Mouse (Mus musculus) cerebral cortex, adult 2 months (tissue): Measurements from ENCODE around the gene Raet1e.

Source experiments
- WGBS: fragments of 180-500 bp; shearing (Covaris S2); methylation state at CpG from one replicate; pipeline ENCODE4 v1.1.7; 2018; 5-methylcytosine and 5-hydroxymethylcytosine counted together

Raet1e gene

DNA sequence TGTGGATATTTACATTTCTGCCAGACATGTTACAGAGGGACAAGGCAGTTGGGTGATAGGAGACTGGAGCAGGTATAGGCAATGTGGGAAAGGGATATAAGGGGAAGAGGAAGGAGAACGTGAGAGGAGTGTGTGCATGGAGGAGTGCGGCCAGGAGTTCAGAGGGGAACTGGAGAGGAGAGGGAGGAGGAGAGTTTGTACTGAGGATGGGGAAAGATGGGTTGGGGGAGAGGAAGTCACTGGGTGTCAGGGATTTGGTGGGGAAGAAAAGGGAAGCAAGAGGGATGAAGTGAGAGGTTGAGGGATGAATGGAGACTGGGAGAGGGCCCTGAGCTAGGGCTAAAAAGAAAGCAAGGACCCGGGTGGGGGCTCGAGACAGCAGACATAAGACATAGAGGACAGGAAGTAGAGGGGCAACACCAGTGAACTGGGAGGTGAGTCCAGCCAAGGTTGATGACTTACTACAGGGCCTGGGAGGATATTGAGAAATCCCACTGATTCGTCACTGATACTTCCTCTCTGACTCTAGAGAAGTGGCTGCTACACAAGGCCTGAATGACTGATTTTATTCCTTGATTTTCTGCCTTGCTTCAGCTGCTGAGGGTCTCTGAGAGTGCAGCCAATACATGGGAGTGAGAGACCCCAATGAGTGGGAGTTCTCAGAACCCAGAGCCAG lies 7.1 kb downstream of the Raet1e start:
- WGBS: 74% methylated on average over 5 of the region's 5 CpGs

DNA sequence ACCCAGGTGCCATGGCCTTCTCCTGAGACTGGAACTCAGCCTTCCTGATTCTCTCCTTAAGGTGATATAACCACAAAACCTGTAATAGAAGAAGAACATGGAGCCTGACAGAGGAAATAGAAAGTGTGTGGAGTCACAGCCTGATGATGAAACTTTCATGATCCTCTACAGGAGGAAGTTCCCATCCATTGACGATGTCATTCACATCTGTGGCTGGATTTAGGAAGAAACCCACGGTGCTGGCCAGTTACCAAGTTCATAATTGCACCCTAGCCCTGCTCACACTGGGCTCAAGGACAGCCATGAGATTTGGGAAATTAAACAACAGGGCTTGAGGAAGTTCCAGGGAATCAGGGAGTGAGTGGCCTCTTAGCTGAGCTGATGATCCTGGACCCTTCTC lies 7.7 kb downstream of the Raet1e start:
- WGBS: 70% methylated on average over 2 of the region's 2 CpGs

DNA sequence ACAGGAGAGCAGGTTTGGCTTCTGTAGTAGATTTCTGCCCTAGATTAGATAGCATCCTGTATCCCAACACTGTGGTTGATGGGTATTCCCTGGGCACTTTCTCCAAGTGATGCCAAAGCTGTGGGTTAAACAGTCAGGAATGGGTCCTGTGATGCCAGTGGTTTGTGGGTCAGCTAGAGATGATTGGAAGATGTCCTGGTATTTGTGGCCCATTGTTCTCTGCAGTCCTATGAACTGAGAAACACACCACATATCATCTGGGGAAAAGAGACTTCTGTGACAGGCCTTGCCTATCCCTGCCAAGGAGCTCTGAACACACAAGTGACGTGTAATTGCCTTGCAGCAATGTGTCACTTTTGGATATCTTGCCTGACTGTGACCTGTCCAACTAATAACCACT lies 8.7 kb downstream of the Raet1e start:
- WGBS: 97% methylated on average over 1 of the region's 1 CpGs

DNA sequence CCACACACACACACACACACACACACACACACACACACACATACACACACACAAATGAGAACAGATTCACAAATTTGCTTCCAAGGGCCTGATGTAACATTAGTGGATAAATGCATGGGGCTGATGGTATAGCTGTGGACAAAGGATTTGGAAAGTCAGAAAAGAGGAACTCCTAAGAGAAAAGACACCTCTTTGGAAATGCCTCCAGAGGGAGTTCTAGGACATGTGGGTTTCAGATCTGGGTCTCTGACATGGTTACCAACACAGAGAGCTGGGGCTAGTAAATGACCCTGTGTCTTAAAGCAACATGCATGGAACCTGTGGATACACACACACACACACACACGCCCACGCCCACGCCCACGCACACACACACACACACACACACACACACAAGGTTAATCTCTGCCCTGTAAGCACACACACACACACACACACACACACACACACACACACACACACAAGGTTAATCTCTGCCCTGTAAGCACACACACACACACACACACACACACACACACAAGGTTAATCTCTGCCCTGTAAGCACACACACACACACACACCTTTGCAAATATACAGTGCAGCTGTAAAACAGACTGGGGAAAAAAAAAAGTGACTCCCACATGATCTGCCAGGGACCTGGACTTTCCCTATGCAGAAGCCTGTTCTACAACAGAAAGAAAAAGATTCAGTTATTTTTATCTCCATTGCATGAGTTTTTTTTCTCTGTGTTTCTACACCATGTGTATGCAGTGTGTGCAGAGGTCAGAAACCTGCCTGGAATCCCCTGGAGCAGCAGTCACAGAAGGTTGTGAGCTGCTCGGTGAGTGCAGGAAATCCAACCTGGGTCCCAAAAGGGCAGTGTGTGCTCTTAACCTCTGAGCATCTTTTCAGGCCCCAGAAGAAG lies 14.3 kb downstream of the Raet1e start:
- 68% methylated on average over 4 of the region's 5 CpGs for WGBS

DNA sequence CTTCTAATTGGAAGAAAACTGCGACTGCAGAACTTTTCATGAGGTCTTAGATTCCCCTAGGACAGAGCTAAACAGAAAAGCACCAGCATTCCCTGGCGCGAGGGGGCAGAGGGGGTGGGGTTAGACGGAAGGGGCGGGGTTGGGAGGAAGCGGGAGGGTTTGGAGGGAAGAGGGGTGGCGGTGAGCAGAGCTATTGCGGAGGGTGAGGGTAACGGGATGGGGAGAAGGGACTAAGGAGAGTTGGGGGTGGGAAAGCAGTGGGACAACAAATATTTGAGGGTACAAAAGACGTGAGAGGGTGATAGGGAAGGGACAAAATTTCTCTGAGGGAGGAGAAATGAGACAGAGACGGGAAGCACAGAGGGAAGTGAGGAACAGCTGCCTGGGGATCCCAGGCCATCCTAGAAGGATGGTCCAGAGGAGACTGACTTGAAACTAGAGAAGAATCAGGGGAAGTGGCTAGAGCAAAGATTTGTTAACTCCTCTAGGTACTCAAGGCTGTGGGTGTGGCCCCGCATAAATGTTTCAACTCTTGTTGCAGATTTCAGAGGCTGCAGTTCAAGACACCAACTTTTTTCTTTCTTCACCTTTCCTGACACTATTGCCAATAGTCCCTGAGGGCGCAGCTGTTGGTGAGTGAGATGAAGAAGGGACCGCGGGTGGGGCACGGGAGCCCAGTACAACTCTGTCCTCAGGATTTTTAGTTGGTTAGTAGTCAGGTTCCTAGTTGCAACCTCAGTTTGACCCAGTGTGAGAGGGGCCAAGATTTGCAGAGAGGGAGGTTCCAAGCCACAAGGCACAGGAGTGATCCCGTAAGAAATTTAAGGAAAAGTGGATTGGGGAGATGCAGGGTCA lies 15.2 kb downstream of the Raet1e start:
- WGBS: 20% methylated on average over 13 of the region's 17 CpGs

DNA sequence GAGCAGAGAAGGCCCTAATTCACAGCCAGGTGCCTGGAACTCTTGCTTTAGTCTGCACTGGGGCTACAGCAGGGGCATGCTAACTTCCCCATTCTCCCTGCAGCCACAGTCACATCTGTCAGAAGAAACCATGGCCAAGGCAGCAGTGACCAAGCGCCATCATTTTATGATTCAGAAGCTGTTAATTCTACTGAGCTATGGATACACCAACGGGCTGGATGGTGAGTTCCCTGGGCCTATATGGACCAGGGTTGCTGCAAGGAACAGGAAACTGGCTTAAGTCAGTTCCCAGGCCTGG lies 15.8 kb downstream of the Raet1e start:
- 84% methylated on average over 2 of the region's 2 CpGs for WGBS

DNA sequence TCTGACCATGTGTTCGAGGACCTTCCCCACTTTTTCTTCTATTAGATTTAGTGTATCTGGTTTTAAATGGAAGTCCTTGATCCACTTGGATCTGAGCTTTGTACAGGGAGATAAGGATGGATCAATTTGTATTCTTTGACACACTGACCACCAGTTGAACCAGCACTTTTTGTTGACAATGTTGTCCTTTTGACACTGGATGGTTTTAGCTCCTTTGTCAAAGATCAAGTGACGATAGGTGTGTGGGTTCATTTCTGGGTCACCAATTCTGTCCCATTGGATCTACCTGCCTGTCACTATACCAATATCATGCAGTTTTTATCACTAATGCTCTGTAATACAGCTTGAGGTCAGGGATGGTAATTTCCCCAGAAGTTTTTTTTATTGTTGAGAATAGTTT lies 18.1 kb downstream of the Raet1e start:
- 93% methylated on average over 2 of the region's 2 CpGs for WGBS

DNA sequence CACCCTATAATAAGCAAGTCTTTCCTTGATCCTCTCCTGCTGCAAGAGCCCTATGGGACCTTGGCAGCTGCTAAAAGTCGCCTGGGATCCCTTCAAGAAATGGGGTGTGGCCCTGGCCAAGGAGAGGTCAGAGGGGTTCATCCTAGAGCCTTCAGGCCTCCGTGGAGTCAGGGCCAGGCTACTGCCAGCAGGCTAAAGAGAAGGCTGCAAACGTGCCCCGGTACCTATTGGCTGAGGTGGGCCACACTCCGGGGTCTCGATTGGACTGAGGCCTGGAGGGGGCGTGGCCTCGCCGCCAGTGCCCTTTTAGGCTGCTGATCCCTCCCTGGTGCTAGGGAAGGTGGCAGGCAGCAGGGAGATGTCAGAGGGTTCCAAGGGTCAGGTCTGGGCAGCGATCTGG lies 32.7 kb downstream of the Raet1e start:
- WGBS: 21% methylated on average over 7 of the region's 10 CpGs

DNA sequence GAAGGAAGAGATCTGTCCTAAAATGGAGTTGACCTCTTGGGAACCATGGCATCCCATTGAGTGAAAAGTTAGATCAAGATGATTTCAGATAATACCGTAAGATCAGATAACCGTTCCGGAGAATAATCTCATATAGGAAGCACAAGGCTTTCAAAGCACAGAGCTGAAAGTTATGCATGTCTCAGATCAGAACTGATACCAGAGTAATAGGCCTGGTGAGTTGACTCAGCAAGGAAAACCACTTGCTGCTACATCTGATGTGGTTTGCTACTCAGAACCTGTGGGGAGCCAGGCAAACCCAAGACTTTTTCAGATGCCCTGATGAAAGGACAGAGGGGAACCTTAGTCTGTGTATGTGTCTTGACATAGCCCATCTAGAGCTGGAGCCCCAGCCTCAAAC lies 43.0 kb downstream of the Raet1e start:
- 91% methylated on average over 3 of the region's 3 CpGs for WGBS

DNA sequence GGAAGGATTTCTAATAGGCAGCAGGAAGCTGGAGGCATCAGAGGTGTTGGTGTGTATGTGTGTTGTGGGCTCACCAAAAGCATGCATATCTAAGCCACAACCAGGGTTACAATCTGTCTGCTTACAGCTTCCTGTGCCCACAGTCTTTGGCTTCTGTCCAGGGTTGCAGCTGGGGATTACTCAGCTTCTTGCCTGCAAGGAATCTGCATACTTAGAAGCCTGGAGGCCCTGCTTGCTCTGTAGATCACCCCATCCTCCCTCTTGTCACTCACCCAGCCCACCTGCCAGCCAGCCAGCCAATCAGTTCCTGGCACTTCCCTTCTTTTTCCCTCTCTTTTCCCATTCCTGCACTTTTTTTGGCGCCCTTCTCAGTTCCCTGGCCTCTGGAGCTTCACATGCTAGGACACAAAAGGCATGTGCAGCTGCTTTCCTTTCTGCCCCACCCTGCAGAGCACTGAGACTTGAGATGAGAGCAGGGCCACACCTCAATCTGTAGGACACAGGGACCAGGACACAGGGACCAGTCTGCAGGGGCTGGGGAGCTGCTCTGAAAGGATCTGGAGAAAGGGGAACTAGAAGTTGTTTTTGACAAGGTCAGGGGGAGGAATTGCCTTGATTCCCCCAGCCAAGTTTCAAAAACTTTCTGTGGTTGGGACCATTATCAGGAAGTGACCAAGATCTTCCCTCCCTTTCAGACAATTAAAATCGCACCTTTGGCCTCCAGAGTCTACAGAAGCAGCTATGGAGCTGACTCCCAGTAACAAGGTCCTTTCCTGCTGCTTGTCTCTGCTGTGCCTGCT lies 44.6 kb downstream of the Raet1e start:
- no CpG with 5 or more reads among the region's 2 CpGs for WGBS

DNA sequence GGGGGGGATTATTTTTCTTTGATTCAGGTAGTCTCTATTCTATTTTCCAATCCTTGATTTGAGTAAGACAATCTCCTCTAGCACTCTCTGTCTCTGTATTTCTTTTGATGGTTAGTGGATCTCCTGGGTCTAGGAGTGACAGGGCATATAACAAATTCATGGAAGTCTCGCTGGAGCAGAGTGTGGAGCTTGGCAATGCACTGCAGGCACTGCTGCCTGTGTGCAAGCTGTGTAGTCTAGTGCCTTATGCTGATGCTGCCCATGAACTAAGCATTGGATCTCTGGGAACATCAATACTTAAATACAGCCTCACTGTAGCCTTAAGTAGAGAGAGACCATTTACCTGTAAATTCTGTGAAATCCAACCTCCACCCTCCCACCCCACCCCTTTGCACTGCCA lies 48.1 kb downstream of the Raet1e start:
- WGBS: 67% methylated on average over 1 of the region's 1 CpGs

DNA sequence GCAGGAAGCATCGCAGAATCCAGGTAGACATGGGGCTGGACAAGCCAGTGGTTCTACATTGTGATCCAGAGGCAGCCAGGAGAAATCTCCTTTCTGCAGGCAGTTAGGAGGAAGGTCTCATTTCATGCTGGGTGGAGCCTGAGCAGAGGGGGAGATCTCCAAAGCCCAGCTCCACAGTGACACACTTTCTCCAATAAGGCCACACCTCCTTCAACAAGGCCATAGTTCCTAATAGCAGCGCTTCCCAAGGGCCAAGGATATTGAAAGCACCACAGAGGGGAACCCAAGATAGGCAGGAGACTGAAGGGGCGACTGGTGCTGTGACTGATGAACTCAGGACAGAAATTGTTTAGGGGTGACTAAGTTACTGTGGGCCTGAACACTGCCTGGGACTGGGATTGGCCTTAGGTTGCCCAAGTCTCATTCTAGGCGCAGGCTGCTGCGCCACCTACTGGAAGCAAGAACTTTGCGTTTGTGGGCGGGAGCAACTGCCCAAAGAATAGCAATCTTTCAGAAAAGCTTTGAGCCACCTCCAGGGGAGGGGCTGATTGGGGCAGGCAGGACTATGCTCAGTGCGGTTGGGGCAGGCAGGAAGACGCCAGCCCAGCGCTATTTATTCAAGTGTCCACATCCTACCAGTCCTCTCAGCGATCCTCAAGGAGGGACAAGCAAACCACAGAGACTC lies 53.8 kb downstream of the Raet1e start:
- WGBS: 7% methylated on average over 8 of the region's 11 CpGs

DNA sequence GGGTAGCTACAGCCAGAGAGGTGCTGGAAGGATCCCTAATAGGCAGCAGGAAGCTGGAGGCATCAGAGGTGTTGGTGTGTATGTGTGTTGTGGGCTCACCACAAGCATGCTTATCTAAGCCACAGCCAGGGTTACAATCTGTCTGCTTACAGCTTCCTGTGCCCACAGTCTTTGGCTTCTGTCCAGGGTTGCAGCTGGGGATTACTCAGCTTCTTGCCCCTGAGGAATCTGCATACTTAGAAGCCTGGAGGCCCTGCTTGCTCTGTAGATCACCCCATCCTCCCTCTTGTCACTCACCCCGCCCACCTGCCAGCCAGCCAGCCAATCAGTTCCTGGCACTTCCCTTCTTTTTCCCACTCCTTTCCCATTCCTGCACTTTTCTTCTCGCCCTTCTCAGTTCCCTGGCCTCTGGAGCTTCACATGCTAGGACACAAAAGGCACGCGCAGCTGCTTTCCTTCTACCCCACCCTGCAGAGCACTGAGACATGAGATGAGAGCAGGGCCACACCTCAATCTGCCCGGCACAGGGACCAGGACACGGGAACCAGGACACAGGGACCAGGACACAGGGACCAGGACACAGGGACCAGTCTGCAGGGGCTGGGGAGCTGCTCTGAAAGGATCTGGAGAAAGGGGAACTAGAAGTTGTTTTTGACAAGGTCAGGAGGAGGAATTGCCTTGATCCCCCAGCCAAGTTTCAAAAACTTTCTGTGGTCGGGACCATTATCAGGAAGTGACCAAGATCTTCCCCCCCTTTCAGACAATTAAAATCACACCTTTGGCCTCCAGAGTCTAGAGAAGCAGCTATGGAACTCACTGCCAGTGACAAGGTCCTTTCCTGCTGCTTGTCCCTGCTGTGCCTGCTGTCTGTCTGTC lies 65.3 kb downstream of the Raet1e start:
- WGBS: no CpG with 5 or more reads among the region's 7 CpGs

DNA sequence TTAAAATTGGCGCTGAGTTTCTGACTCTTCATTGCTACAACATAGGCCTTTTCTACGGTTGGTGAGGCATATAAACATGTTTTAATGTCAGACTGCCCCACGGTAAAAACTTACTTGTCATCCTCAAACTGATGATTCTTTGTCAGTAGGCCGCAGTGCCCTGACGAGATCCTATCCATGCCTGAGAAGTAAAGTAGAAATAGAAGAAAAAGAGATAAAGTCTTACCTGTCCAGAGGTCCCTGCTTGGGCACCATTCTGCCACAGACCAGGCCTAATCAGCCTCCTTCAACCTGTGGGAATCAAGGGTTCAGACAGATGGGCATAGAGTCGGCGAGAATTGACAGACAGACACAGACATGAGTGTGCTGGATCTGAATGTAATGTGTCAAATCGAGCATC lies 106.7 kb downstream of the Raet1e start:
- WGBS: 96% methylated on average over 8 of the region's 8 CpGs

DNA sequence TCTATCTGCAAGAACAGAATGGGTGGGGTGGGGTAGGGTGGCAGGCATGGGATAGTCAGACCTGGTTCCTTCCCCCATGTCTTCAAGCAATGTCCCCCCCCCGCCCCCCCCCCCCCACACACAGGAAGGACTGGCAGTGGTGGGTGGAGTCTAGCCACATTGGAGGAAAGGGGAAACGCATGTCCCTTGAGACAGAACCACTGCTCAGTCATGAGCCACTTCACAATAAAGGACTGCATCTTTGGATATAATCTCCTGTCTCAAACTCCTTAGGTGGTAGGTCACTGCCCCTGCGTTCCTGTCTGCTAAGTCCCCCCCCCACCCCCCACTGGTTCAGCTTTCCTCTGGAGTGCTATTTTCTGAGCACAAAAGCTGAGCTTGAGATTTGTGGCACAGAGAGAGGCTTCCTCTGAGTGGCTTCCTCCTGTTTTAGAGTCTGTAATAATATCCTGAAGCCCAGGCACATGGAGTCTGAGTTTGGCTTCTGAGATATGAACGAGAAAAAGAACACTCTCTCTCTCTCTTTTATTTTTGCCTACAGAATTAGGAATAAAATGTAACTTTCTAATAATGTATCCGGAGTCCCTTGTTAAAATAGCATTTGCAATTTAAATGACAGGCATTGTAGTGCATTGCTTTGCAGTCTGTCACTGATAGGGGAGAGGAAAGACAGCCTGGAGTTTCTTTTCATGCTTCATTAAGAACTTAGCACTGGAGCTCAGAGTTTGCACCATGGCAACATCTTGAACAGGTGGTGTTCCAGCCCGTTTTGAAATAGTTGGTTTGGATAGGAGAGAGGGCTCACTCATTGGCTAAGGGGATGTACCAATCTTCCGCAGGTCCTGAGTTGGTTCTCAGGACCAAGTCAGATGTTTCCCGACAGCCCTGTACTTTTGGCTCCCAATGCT lies 112.8 kb downstream of the Raet1e start:
- WGBS: 20% methylated on average over 7 of the region's 8 CpGs

DNA sequence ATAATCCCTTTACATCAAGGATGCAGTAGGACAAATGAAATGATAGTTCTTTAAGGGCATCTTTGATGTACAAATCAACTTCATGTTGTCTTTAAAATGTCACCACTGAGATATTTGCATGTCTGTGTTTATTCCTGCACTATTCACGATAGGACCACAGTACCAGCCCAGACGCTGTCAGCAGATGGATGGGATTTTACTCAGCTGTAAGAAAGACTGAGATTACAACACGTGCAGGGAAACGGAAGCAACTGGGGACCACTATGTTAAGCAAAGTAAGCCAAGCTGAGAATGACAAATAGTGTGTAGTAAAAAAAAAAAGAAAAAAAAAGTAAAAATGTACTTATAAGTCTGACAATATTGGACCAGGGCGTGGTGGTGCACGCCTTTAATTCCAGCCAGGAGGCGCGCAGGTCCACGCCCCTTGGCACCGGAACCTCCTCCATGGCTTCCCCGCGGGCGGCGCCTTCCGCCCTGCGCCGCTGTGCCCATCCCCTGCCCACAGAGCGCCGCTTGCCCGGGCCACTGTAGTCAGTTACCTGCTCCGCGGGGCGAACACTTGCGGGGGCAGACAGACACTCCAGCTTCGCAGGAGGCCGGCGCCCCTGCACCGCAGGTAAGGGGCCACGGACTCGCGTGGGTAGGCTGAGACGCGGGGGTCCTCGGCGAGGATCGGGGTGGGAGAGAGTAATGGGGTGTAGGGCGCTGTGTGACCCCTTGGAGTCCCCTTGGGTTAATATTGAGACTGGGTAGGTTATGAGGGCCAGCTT lies 114.7 kb downstream of the Raet1e start:
- 3% methylated on average over 37 of the region's 37 CpGs for WGBS

DNA sequence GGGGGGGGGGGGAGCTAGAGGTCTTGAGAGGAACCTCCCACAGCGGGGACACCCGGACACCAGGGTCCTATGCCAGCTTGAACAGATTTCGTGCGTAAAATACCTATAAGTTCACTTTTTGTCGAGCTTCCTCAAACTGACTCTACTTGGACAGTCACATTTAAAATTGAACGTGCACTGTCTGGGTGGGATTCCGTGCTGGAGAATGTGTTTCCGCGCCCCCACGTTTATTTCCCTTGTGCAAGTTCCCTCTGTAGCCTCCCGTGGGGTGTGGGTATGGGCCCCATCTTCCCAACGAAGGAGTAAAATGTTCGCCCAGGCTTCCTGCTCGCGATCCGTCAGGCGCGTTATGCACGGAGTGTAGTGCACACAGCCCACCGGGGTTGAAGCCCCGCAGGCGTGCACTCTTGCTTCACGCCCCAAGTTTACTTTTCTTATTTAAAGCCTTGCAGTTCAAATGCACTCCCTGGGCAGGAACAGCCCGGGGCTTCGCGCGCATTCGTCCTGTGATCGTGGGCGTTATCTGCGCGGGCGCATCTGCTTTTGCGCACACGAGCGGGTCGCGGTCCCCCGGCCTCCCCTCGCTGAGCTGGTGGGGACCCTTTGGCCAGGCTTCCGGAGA lies 115.4 kb downstream of the Raet1e start:
- WGBS: under 1% methylated on average over 41 of the region's 41 CpGs
